Mouse (Mus musculus): ENCODE data around the gene Treml2. TPM values are rescaled to one million over a fixed set of nuclear protein-coding genes. Genes with fewer than 3 reads are reported as not detected.

Treml2 gene
- polyA plus RNA-seq, 1 experiment from 2014 or later: 0.79 TPM

- no peak for ATAC-seq (replicated peaks; ENCODE audit: insufficient number of reproducible peaks, low FRiP score, low TSS enrichment)
- Histone ChIP-seq H3K9ac (ENCODE audit: low read depth, low read length) (no peak overlapping the region), H3K27me3 (ENCODE audit: control insufficient read depth, insufficient read depth, low read length) (no peaks in the 10 kb centered on the region), H3K9me3 (replicated peaks; ENCODE audit: control insufficient read depth, low read length) (no peaks in the 10 kb centered on the region), H3K36me3 (ENCODE audit: control insufficient read depth, insufficient read depth, low read length) (no peaks in the 10 kb centered on the region), H3K4me3 (ENCODE audit: low read depth, low read length) (no peak overlapping the region), H3K27ac (ENCODE audit: low read depth, low read length) (no peak overlapping the region), H3K4me1 (ENCODE audit: control insufficient read depth, insufficient read depth, low read length) (peaks cover 8% of the 10 kb centered on the region), H3K4me2 (no peak overlapping the region)
- 24% methylated on average over 4 of the region's 4 CpGs for WGBS (ENCODE audit: insufficient replicate concordance)
Measured at GRCm38 (mm10) chr17:48360462-48360861, 61.2 kb downstream of the Treml2 start.

Other genes with a start within 250 kb of the Treml2 start
- gene 1700067P10Rik, start 210.2 kb upstream of the Treml2 start, polyA plus RNA-seq (2014; fragmentation: Nextera tagmentation; extraction: Ambion mirVana): not detected in 2 replicates
- not detected in 2 replicates for gene 9830107B12Rik, start 153.2 kb upstream of the Treml2 start, polyA plus RNA-seq (2014; fragmentation: Nextera tagmentation; extraction: Ambion mirVana)
- not detected in 2 replicates for gene A530064D06Rik, start 132.2 kb upstream of the Treml2 start, polyA plus RNA-seq (2014; fragmentation: Nextera tagmentation; extraction: Ambion mirVana)
- 0.13 and 0.20 TPM in 2 replicates for gene Trem1, start 66.7 kb upstream of the Treml2 start, polyA plus RNA-seq (2014; fragmentation: Nextera tagmentation; extraction: Ambion mirVana)
- not detected in 2 replicates for gene Trem3, start 51.7 kb upstream of the Treml2 start, polyA plus RNA-seq (2014; fragmentation: Nextera tagmentation; extraction: Ambion mirVana)
- gene Treml4, start 35.2 kb upstream of the Treml2 start, polyA plus RNA-seq (2014; fragmentation: Nextera tagmentation; extraction: Ambion mirVana): 0.69 and 0.79 TPM in 2 replicates
- gene B430306N03Rik, start 16.6 kb downstream of the Treml2 start, polyA plus RNA-seq (2014; fragmentation: Nextera tagmentation; extraction: Ambion mirVana): 0.30 TPM in 1 of 2 replicates, not detected in the other
- gene Trem2, start 46.9 kb downstream of the Treml2 start, polyA plus RNA-seq (2014; fragmentation: Nextera tagmentation; extraction: Ambion mirVana): 1.1 and 1.5 TPM in 2 replicates
- gene Treml1, start 60.4 kb downstream of the Treml2 start, polyA plus RNA-seq (2014; fragmentation: Nextera tagmentation; extraction: Ambion mirVana): 4.3 and 5.0 TPM in 2 replicates
- gene Nfya, start 110.4 kb downstream of the Treml2 start, polyA plus RNA-seq (2014; fragmentation: Nextera tagmentation; extraction: Ambion mirVana): 16.9 and 19.6 TPM in 2 replicates
- gene Oard1, start 110.5 kb downstream of the Treml2 start, polyA plus RNA-seq (2014; fragmentation: Nextera tagmentation; extraction: Ambion mirVana): 47.4 and 48.0 TPM in 2 replicates
- 213 and 216 TPM in 2 replicates for gene Apobec2, start 133.4 kb downstream of the Treml2 start, polyA plus RNA-seq (2014; fragmentation: Nextera tagmentation; extraction: Ambion mirVana)
- 2.1 TPM in 2 replicates for gene Tspo2, start 152.0 kb downstream of the Treml2 start, polyA plus RNA-seq (2014; fragmentation: Nextera tagmentation; extraction: Ambion mirVana)
- gene Unc5cl, start 155.4 kb downstream of the Treml2 start, polyA plus RNA-seq (2014; fragmentation: Nextera tagmentation; extraction: Ambion mirVana): 0.17 and 0.23 TPM in 2 replicates